Mouse (Mus musculus) natural killer cell, adult 2 months (primary cell): ENCODE data around the gene Tubb2a.
"Not testable (repeated sequence)": the region's sequence is repeated elsewhere in the genome, so short reads cannot be mapped to it uniquely, and the experiment has no call there.

Experiments
- DNase-seq, 2 experiments: peaks; one replicate each; pipeline ENCODE4 v3.0.0; 2022; ENCODE audit warnings: low spot score in 2 of 2

Gene Tubb2a

DNA sequence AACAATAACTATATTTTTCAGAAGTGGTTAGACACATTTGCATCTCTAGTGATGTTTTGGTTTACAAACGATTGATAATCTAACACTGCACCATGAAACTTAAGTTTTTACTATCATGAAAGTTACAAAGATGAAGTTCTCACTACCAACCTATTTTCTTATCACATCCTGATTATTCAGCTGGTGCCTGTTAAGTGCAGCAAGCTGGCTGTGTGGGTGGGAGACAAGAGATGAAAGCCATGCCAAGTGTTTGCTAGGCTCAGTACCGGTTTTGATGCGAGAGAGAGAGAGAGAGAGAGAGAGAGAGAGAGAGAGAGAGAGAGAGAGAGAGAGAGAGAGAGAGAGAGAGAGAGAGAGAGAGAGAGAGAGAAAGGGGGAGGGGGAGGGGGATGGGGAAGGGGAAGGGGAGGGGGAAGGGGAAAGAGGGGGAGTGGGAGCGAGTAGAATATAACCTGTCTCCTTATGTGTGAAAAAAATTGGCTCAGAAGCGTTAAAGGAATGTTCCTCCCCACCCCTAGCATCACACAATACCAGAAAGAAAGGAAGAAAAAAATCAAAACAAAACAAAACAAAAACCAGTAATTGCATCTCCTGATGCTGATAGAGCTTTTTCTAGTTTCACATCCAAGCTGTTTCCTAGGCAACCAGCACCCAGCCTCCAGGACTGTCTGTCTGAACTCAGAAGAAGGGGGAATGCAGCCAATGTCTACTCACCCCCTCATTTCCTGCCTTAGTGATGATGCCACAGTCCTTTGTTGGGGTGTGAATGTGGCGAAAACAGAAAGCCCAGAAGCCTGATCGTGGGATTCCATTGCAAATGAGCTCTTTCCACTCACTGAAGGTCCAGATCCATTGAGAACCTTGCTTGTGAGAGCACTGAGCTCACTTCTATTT, 18.0 kb upstream of the Tubb2a start:
- DNase-seq = peak; percentile 17 to 27

DNA sequence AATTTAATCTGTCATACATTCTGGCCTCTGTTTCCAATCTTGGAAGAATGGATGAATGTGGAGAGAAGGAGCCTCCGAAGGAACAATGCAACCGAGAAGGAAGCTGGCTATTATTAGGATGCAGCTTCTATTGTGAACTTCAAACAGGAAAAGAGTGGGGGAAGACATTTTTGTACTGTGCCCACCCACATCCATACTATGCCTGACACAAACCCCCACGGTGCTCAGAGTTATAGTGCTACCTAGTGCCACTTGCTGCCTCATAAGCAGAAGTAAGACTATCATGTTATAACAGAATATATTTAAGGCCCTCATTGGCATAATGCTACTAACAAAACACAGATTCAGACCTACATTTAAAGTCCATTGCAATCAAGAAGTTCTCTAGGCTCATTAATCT, 11.6 kb upstream of the Tubb2a start:
- DNase-seq = no peak

- DNase-seq = no peak
These were observed 11.1 kb upstream of the Tubb2a start for GRCm38 (mm10) chr13:34088871-34089288.

- DNase-seq = peak in 1 of 2 experiments; percentile 12
These were observed 10.4 kb upstream of the Tubb2a start for GRCm38 (mm10) chr13:34088201-34088649.

DNA sequence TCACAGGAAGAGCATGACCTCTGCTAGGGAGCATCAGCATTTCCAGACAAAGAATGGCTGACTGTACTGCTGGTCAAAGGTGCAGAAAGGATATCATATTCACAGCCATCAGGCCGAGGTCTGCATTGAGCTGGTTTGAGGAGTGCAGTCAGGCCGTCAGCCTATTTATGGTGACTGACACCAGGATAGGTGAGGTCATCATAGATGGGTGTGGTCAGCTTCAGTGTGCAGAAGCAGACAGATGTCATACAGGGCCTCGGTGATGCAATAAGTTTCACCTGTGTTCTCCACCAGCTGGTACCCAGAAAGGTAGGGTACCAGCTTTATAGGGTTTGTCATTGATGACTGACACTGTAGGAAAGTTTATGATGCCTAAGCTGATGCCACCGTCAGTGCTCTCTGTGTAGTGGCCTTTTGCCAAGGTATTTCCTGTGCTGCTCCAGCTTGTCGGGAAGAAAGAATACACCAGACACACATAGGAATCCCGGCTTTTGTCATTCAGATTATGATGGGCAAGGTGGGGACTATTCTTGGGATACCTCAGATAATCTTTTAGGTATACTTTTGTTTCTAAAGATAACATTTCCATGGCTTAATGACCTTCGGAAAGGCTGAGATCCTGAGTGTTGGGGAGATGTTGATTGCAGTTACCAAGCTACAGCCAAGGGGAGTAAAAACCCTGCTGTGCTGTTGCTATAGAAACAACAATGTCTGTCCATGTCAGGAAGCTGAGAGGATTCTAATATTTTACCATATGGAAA, 9.4 kb upstream of the Tubb2a start:
- no peak for DNase-seq

GRCm38 (mm10) chr13:34084026-34084750, 6.4 kb upstream of the Tubb2a start:
- no peak for DNase-seq

DNA sequence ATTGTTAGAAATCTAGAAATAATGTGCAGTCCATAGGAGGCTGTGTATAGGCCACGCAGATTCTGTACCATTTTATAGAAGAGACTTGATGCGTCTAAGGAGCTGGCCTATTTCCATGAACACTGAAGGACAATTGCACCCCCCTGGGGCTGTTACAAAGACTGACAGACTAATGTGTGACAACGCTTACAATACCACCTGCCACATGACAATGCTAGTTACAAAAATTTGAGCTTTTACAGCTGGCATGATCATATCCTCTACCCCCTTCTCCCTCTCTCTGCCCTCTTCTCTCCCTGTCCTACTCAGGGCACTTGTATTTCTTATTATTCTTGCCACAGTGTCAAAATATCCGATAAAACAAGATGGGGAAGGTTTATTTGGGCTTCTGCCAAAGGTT, 4.1 kb upstream of the Tubb2a start:
- no peak for DNase-seq

DNA sequence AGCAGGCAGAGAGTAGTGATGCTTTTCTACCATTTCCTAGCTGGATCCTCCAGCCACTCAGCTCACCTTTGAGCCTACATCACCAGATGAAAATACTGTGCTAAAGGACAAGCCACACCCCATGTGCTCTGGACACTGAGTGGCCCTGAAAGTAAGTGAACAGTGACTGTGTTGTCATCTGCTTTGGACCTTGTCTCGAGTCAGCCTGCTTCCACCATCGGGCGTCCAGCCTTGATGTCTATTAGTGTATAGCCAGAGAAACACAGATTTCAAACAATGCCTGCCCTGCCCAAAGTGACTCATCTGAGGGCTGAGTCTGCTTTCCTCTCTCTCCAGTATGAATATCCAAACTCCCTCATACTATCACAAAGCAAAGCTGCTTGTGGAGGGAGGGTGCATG, 2.0 kb upstream of the Tubb2a start:
- DNase-seq = no peak

DNA sequence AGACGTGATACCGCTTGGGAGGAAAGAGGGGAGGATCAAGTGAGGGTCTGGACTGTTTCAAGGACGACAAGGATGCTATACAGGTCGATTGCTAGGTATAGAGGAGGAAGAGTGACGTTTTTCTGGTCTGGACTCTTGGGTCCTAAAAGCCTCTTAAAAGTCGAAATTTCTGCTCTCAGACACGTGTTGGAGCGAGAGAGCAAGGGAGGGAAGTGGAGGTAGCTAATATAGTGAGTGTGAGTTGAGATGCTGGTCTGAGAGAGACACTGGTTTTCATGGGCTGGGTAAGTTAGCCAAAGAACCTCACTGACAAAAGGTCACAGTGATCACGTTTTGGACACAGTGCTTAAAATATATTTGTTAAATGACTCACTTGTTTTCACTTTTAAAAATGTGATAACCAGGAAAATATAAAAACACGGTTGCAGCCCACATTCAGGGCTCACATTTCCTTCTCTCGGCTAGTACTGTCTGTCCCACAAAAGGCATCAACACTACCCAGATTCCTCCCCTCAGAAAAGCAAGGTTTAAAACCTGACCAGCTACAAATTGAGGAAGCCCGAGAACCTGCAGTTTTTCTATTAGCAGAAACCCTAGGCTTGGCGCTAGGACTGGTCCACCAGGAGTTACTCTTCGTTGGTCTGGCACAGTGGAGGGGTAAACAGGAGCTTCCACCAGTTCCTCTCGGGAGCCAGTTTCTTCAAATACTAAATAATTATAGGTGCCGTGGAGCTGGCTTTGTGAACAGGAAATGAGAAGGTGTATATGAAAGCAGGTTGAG, 883 bp upstream of the Tubb2a start:
- peak; percentile 11 to 46 for DNase-seq

DNA sequence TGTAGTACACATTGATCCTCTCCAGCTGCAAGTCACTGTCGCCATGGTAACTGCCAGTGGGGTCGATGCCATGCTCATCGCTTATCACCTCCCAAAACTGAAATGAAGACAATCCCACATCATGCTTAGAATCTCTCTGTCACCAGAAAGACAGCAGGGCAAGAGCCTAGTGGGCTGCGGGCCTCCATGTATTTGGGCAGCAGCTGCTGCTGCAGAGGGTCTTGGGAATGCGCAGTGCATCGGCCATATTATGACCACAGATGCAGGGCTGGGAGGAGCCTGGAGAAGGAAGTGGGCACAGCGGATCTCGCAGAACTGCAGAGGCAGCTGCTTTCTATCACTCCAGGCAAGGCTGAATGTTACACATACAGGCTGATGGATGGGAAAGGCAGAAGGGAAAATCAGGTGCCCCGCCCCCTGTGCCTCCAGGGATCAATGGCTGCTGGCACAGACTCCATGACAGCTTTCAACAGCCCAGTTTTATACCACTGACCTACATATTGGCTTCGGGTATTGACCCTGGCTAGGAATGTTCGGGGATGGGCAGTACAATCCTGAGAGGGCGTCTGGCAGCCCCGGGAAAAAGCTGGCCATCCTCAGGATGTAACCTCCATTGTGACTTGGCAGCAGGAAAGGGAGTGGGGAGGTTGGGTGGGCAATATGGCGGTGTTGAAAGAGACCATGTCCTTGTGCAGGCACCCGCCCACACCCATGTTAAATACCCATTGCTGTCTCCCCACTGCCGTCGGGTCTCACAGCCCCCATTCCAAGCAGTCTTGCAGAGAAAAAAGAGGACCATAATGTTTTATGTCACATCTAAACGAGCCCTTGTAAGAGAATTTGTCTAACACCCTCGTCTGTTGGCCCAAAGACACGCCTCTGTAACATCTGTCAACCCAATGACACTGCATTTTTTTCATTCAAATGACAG, 981 bp downstream of the Tubb2a start:
- no peak for DNase-seq

DNA sequence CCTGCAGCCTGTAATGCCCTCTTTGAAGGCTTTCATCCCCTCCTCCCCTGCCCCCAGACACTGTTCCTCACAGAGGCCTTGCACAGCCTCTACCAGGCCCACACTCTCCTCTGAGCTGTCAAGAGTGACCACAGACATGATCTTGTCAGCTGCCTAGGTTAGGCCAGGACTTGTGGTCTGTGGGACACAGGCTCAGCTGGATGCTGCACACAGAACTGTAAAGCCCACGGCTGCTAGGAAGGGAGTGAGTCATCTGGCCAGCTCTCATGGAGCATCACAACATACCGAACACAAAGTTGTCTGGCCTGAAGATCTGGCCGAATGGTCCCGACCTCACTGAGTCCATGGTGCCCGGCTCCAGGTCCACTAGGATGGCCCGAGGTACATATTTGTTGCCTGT, 1.9 kb downstream of the Tubb2a start:
- DNase-seq = peak in 1 of 2 experiments; percentile 6

DNA sequence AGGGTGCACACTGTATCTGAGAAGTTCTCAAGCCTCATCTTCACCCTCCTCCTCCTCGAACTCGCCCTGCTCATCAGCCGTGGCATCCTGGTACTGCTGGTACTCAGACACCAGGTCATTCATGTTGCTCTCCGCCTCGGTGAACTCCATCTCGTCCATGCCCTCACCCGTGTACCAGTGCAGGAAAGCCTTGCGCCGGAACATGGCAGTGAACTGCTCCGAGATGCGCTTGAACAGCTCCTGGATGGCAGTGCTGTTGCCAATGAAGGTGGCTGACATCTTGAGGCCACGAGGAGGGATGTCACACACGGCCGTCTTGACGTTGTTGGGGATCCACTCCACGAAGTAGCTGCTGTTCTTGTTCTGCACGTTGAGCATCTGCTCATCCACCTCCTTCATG, 3.4 kb downstream of the Tubb2a start:
- DNase-seq = not testable (repeated sequence)

DNA sequence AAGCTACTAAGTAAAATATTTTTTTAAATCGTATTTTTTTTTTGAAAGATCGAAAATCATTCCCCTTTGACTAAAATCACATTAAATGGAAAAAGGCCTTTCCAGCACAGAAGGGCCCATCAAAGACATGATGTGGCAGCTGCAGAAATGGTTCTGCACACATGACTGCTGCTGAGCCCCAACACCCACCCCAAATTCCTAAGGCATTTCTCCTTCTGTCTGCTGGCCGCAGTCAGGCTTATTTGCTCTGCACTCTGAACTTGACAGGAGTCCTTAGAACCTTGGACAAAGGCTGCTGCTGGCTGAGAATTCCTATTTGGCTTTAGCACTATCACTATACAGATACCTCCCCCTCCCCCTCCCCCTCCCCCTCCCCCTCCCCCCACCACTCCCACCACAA, 5.0 kb downstream of the Tubb2a start:
- no peak for DNase-seq

DNA sequence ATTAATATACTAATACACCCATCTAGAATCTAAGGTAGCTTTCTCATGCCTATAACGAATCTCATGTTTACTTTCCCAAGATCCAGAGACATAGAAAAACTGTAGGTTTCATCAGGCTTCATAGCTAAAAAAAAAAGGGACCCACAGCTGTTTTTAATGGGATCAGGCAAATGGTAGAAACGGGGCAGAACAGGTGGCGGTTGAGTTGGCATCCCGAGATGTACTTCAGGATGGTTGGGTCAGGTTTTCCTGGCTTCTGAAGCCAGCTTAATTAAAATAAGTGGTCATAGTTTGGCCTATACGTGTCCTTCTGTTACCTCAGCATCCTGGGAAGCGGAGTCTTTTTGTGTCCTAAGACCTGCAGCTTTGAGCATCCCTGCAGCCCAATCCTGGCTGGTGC, 6.0 kb downstream of the Tubb2a start:
- no peak for DNase-seq

- DNase-seq = no peak
These were observed 7.5 kb downstream of the Tubb2a start for GRCm38 (mm10) chr13:34070296-34070695.

DNA sequence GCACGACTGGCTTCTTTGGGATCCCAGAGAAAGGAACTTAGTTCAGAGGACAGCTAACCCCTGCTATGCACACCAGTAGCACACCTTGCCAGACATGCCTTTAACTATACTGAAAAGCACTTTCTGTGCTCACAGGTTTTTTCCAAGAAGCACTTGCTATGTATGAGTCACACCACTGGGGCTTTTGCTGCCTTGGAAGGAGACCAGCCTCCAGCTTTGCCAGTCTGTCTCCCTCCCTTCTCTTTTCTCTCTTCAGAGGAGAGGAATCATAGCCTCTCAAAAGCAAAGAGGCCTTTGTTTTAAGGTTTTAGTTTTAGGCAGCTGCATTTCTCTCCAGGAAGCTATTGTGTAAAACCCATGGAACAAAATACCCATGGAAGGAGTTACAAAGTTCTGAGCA, 11.5 kb downstream of the Tubb2a start:
- no peak for DNase-seq

DNA sequence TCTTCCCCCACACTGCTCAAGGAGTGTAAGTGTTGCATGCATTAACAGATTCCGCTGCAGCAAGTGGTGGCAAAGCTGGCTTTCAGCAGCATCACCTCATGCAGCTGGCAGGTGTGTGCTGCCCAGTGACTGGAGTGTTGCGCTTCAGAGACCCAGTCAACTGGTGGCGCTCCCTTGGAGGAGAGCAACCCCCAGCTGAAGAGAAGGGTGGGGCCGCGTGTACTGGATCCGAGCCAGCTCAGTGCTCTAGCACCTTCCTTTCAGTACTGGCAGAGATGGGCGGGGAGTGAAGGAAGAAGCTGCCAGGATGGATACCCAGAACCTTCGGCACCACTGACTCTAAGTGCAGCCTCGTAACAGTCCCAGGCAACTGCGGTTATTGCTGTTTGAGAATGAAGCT, 15.3 kb downstream of the Tubb2a start:
- DNase-seq = no peak

- DNase-seq = no peak
These were observed 17.7 kb downstream of the Tubb2a start for GRCm38 (mm10) chr13:34060061-34060460.

- DNase-seq = no peak
These were observed 20.6 kb downstream of the Tubb2a start for GRCm38 (mm10) chr13:34057252-34057651.

GRCm38 (mm10) chr13:34054983-34055382, 22.8 kb downstream of the Tubb2a start:
- DNase-seq = no peak
